Mouse (Mus musculus): Measurements from ENCODE around the gene Tex10.
A peak's percentile ranks its signal among the peaks of the same experiment; 100 is the strongest.

Gene Tex10

DNA sequence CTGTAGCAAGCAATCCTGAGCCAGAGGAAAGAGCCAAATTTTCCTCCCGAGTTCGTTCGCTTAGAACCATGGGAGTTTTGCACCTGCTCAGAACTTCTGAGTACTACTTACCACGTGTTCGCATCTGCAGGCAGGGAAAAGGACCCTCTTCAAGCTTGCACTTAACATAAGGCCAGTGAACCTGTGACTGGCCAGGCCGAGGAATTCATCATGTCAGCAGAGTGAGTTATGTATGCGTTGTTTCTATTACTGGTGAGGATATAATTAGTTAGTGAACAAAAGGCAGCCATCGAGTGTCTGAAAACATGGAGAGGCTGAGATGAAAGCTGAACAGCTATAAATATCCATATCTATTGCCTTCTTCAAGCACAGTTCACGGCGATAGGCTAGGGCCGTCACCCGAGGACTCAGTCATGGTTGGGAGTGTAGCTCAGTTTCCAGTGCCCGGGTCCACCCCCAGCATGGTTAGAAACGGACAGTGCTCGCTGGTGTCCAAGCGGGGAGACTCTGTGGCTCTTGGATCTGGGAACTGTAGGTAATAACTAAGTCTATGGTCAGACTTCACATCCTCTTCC, 70.1 kb downstream of the Tex10 start:
- no peak for DNase-seq

- no peak for DNase-seq
Observed at GRCm38 (mm10) chr4:48396949-48397348, 76.3 kb downstream of the Tex10 start.

- no peak for DNase-seq
Observed at GRCm38 (mm10) chr4:48382506-48382905, 90.8 kb downstream of the Tex10 start.

GRCm38 (mm10) chr4:48380940-48381339, 92.3 kb downstream of the Tex10 start:
- peak; percentile 11 to 65 for DNase-seq

Measured in spleen, adult 18-20 months (tissue).